Mouse (Mus musculus) fat pad, adult 2 months (tissue): ENCODE results near the gene Lpar5.

ENCODE experiments used
- DNase-seq: peaks from one replicate; pipeline ENCODE4 v3.0.0-alpha.2; 2011; ENCODE audit warnings: low read depth, low spot score; ENCODE audit errors: extremely low read depth

Lpar5 gene

DNA sequence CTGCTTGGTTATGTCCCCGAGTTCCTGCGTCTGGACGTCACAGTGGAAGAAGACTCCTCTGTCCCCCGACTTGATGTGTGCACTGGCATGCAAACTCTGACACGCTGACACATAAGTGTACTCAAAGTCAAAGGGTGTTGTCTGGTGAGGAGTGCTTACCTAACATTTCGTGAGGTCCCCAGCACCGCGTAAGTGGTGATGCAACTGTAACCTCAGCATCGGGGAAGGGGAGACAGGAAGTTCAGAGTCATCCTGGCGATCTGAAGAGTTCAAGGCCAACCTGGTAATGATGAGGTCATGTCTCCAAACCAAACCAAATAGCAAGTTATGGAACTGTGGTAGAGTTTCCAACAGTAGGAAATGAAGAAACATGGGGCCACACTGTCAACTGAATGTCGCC is 44.8 kb downstream of the Lpar5 start:
- DNase-seq, result no peak

DNA sequence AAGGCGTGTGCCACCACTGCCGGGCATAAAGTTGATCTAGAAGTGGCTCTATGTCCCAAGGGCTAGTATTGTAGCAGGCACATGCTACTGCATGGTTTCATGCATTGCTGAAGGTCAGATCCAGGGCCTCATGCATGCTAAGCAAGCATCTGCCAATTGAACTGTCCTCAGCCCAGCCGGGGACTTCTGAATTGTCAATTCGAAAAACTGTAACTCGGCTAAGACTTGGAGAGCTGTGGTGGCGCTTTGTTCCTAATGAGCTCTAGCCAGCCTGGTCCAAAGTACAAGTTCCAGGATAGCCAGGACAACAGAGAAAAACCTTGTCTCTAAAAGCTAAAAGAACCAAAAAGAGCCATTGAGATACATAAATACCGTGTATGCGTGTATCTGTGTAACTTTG is 51.7 kb downstream of the Lpar5 start:
- no peak for DNase-seq

DNA sequence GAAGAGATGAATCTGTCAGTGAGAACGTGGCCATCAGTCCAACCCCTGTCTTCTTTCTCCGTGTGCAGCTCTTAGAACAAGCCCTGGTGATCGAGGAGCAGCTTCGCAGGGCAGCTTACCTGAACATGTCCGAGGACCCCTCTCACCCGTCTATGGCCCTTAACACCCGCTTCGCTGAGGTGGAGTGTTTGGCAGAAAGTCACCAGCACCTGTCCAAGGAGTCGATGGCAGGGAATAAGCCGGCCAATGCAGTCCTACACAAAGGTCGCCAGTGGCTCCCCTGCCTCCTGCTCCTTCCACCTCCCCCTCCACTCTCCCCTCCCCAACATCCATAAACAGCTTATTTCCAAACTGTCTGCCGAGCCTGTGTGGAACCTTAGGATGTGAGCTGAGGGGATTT is 61.0 kb downstream of the Lpar5 start:
- no peak for DNase-seq

DNA sequence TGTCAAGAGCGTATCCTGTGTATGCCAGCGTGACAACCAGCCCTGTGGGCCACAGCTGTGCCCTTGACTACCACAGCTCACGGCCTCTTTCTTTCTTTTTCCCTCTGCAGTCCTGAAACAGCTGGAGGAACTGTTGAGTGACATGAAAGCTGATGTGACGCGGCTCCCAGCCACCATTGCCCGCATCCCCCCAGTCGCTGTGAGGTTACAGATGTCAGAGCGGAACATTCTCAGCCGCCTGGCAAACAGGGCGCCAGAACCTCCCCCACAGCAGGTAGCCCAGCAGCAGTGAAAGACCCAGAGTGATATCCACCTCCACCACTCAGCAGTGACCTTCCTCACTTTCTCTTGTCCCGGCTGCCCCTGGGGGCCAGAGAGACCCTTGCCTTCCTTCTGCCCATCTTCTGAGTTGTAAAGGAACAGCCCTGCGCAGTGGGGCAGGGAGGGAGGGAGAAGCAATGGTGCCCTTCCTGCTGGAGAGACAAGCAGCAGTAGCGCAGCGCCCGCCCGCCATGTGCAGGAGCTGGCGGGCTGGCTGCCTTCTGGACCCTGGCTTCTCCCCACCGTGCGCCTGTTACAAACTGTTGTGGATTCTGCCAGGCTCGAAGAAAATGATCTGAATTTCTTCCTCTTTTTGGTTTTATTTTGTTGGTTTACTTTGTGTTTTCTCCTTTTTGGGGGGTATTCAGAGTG is 62.1 kb downstream of the Lpar5 start:
- no peak for DNase-seq

DNA sequence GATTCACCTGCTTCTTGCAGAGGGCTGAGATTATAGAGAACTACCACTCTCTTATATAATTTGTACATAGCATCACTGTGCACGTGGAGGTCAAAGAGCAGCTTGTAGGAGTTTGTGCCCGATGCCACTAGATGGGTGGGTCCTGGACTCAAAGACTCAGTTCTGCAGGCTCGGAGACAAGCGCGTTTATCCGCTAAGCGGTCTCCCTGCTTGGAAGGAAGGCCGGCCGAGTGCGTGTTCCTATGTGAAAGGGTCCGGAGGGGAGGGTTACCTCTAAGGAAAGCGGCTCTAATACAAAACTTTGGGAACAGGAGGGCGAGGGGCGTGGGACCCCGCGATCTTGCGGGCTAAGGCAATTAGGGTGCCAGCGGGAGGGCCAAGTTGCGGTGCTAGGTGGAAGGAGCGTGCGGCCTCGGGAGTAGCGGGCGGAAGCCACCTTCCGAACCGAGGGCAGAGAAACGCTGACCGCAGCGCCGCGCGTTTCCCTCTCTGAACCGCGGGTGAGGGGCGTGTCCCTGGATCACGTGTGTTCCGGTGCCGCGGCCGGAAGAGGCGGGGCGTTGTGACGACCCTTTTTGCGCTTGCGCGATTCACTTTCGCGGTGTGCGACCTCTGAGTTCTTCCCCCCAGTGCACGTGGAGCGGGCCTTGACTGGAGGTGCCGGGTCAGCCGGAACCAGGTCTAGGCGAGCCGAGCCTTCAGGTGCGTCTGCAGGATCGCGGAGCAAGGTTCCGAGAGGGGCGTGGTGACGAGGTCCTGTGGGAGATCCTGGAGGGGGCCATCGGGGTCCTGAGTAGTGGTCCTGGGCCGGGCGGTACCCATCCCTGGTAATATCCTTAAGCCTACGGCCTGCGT is 63.8 kb downstream of the Lpar5 start, which contains the start of gene Nop2:
Gene Nop2, plus strand, starts transcription at position 608 of the 855 bp plus-strand sequence.
- no peak for DNase-seq
